Mouse (Mus musculus) forebrain, embryonic 13.5 days (tissue): Measurements from ENCODE around the gene Acnat1. TPM values are rescaled to one million over a fixed set of nuclear protein-coding genes. Genes with fewer than 3 reads are reported as not detected.
"Not testable (repeated sequence)": the region's sequence is repeated elsewhere in the genome, so short reads cannot be mapped to it uniquely, and the experiment has no call there.

ENCODE experiments used
- ATAC-seq: fragments of 200-750 bp; cut with Nextera tagmentation; 2 replicates; pipeline ENCODE4 v1.8.0; 2017
- H3K27ac ChIP-seq: fragments of 300-500 bp; sonication (generic); 2 replicates; pipeline ENCODE4 v1.5.1; 2015; ENCODE audit warnings: inconsistent platforms, mild to moderate bottlenecking, moderate library complexity
- H3K27me3 ChIP-seq: fragments of 300-500 bp; sonication (generic); 2 replicates; pipeline ENCODE4 v1.6.1; 2015; ENCODE audit warnings: mild to moderate bottlenecking, inconsistent platforms
- H3K36me3 ChIP-seq: fragments of 300-500 bp; sonication (generic); 2 replicates; pipeline ENCODE4 v1.6.1; 2015; ENCODE audit warnings: mild to moderate bottlenecking, inconsistent platforms; ENCODE audit not compliant: poor library complexity, severe bottlenecking
- H3K4me1 ChIP-seq: fragments of 300-500 bp; sonication (generic); 2 replicates; pipeline ENCODE4 v1.6.1; 2015; ENCODE audit warnings: inconsistent platforms
- H3K4me2 ChIP-seq: fragments of 300-500 bp; sonication (generic); 2 replicates; pipeline ENCODE4 v1.6.1; 2015; ENCODE audit warnings: inconsistent platforms, mild to moderate bottlenecking, moderate library complexity
- H3K4me3 ChIP-seq: fragments of 300-500 bp; sonication (generic); 2 replicates; pipeline ENCODE4 v1.5.1; 2015; ENCODE audit warnings: mild to moderate bottlenecking, inconsistent platforms
- H3K9ac ChIP-seq: fragments of 300-500 bp; sonication (generic); 2 replicates; pipeline ENCODE4 v1.6.1; 2015; ENCODE audit warnings: mild to moderate bottlenecking, inconsistent platforms
- H3K9me3 ChIP-seq: fragments of 300-500 bp; sonication (generic); replicated peaks from 2 replicates; pipeline ENCODE4 v1.6.1; 2016; ENCODE audit warnings: inconsistent platforms
- WGBS: fragments of 180-500 bp; shearing (Covaris S2); methylation state at CpG from one replicate; pipeline ENCODE4 v1.1.7; 2015; 5-methylcytosine and 5-hydroxymethylcytosine counted together
- polyA plus RNA-seq: library from polyadenylated mRNA; unstranded; fragments of >200 nt; fragmentation: Nextera tagmentation; extraction: Ambion mirVana; gene quantifications from 2 replicates; pipeline ENCODE4 v1.2.1, GENCODE M21; 2015

Acnat1 gene
- not detected in 2 replicates for polyA plus RNA-seq

- no peaks in the 10 kb centered on the region for H3K27me3 ChIP-seq
- no peak within 1 kb of the TSS for H3K9ac ChIP-seq
- no peak within 1 kb of the TSS for H3K4me2 ChIP-seq
- no peaks in the 10 kb centered on the region for H3K9me3 ChIP-seq
- 34% methylated on average over 3 of the region's 3 CpGs for WGBS
- no peak within 1 kb of the TSS for H3K4me3 ChIP-seq
- ATAC-seq, result no peak
- H3K27ac ChIP-seq, result no peak within 1 kb of the TSS
- 0 out of 2 replicates have a peak, but pooled peaks cover 5% of the 10 kb centered on the region for H3K4me1 ChIP-seq
- H3K36me3 ChIP-seq, result no peaks in the 10 kb centered on the region
These were observed at the start of gene Acnat1 for GRCm38 (mm10) chr4:49473435-49474100. Acnat1 (minus strand) TSS chr4:49473912.

- Histone ChIP-seq H3K4me1 (peaks cover 32% of the 10 kb centered on the region), H3K36me3 (peaks cover 20% of the 10 kb centered on the region), H3K27me3 (no peaks in the 10 kb centered on the region), H3K4me3 (peak overlapping the region; percentile 74; the same call in 1 of the 2 replicates), H3K9me3 (no peaks in the 10 kb centered on the region), H3K4me2 (peak overlapping the region; percentile 75), H3K9ac (0 out of 2 replicates have a peak overlapping the region, but pooled peaks have one; percentile 76), H3K27ac (no peak overlapping the region)
- no peak for ATAC-seq
- 65% methylated on average over 9 of the region's 9 CpGs for WGBS
These were observed 48.9 kb upstream of the Acnat1 start for GRCm38 (mm10) chr4:49522576-49522975.

DNA sequence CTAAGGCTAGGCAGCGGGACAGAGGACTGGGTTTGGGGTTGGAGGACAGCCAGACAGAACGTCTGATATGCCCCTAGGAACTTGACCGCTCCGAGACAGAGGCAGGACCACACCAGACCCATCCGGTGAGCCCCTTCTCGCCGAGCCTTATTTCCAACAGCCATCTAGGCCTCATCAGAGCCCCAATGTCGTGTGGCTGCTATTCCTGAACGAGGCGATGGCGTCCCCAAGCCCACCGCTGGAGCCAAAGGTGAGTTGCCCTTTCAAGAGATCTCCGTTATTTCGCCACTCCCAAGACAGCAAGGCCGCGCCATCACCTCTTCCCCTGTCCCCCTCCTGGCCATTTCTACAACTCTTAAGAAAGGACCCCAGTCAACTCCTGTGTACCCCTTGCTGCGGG is 47.6 kb upstream of the Acnat1 start:
- Histone ChIP-seq H3K4me1 (peaks cover 37% of the 10 kb centered on the region), H3K4me2 (peak overlapping the region; percentile 75), H3K9me3 (no peaks in the 10 kb centered on the region), H3K27me3 (no peaks in the 10 kb centered on the region), H3K4me3 (peak overlapping the region; percentile 74), H3K36me3 (peaks cover 24% of the 10 kb centered on the region), H3K27ac (no peak overlapping the region), H3K9ac (peak overlapping the region; percentile 76)
- WGBS, result under 1% methylated on average over 17 of the region's 17 CpGs
- ATAC-seq, result no peak; the same call in 1 of the 2 replicates

GRCm38 (mm10) chr4:49520572-49521340 is 47.0 kb upstream of the Acnat1 start, which contains the start of the genes Mrpl50 and Zfp189:
Mrpl50 (minus strand) TSS chr4:49521093.
Zfp189 (plus strand) TSS chr4:49521176.
- Histone ChIP-seq H3K27ac (peak within 1 kb of the TSS; percentile 6; the same call in 1 of the 2 replicates), H3K4me1 (peaks cover 37% of the 10 kb centered on the region), H3K36me3 (peaks cover 24% of the 10 kb centered on the region), H3K4me3 (peak within 1 kb of the TSS; percentile 74), H3K9ac (peak within 1 kb of the TSS; percentile 76), H3K27me3 (no peaks in the 10 kb centered on the region), H3K9me3 (no peaks in the 10 kb centered on the region), H3K4me2 (peak within 1 kb of the TSS; percentile 75)
- ATAC-seq, result peak; percentile 99
- under 1% methylated on average over 41 of the region's 41 CpGs for WGBS

DNA sequence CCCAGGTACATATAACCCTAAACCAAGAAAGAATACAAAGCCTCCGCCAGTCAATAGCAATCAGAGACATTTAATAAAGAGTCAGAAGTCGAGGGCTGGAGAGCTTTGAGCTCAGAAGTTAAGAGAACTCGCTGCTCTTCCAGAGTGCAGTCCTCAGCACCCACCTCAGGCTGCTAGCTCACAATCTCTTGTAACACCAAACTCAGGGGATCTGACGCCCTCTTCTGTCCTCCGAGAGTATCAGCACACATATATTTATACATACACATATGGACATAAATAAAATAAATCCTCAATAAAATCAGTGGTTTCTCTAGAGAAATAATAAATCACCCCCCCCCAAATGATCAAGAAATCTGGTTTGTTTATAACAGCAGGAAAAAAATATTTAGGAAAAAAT is 45.8 kb upstream of the Acnat1 start:
- no peak overlapping the region for H3K4me3 ChIP-seq
- no peaks in the 10 kb centered on the region for H3K9me3 ChIP-seq
- 75% methylated on average over 5 of the region's 5 CpGs for WGBS

GRCm38 (mm10) chr4:49514441-49514840 is 40.7 kb upstream of the Acnat1 start:
- H3K4me2 ChIP-seq, result no peak overlapping the region
- H3K27ac ChIP-seq, result no peak overlapping the region
- H3K4me1 ChIP-seq, result peaks cover 15% of the 10 kb centered on the region
- H3K9ac ChIP-seq, result no peak overlapping the region
- no peak for ATAC-seq
- H3K9me3 ChIP-seq, result no peaks in the 10 kb centered on the region
- no peaks in the 10 kb centered on the region for H3K27me3 ChIP-seq
- WGBS, result 96% methylated on average over 6 of the region's 6 CpGs
- peaks cover 32% of the 10 kb centered on the region for H3K36me3 ChIP-seq
- H3K4me3 ChIP-seq, result no peak overlapping the region

More for the DNA sequence above, 45.8 kb upstream of the Acnat1 start:
- no peak for ATAC-seq
- H3K9ac ChIP-seq, result no peak overlapping the region
- H3K27me3 ChIP-seq, result no peaks in the 10 kb centered on the region
- H3K4me2 ChIP-seq, result peak overlapping the region; percentile 47
- H3K36me3 ChIP-seq, result peaks cover 22% of the 10 kb centered on the region
- no peak overlapping the region for H3K27ac ChIP-seq
- H3K4me1 ChIP-seq, result peaks cover 37% of the 10 kb centered on the region

DNA sequence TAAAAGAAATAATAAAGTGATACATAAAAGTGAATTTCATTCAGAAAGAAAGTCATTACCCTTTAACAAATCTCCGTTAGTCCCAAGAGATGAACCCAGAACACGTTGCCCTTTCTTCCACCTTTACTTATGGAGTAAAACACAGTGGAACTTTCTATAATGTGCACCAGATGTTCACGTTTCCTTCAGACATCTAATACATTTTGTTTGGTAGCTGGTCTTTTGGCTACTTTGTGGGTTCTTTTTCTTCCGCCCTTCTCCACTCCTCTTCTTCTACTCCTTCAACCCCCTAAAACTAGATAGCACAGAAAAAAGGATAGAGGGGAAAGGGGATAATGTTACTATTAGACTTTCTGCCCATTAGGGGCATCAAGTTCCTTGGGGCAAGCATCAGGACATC is 38.9 kb upstream of the Acnat1 start:
- no peaks in the 10 kb centered on the region for H3K27me3 ChIP-seq
- WGBS, result 90% methylated on average over 4 of the region's 4 CpGs
- peaks cover 32% of the 10 kb centered on the region for H3K36me3 ChIP-seq
- no peak for ATAC-seq
- H3K9ac ChIP-seq, result no peak overlapping the region
- no peaks in the 10 kb centered on the region for H3K9me3 ChIP-seq
- no peak overlapping the region for H3K4me3 ChIP-seq
- H3K4me1 ChIP-seq, result peaks cover 6% of the 10 kb centered on the region; the same call in 1 of the 2 replicates
- no peak overlapping the region for H3K4me2 ChIP-seq
- H3K27ac ChIP-seq, result no peak overlapping the region

DNA sequence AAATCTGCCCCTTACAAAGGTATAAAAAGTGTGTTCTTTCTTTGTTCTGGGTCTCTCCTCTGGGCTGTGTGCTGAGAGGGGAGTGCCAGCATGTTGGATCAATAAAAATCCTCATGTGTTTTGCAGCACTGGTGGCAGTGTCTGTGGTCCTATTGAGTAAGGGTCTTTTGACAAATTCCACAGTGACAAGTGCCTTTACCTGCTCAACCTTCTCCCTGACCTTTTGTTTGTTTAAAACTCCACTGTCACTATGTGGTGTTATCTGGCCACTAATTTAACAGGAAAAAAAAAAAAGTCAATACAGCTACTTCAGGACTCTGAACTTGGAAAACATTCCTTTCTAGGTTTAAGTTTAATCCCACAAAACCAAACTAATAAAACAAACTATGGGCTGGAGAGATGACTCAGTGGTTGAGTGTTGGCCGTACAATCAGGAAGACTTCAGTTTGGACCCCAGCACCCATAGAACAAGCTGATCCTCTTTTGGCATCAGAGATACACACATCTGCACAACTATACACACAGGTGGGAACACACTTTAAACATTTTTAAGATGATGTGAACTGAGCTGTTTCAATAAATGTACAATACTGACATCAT is 36.6 kb upstream of the Acnat1 start:
- not testable (repeated sequence) for H3K4me3 ChIP-seq, H3K4me2 ChIP-seq, H3K27ac ChIP-seq, H3K4me1 ChIP-seq, H3K27me3 ChIP-seq, ATAC-seq, H3K9me3 ChIP-seq, H3K9ac ChIP-seq
- 90% methylated on average over 1 of the region's 1 CpGs for WGBS
- peaks cover 26% of the 10 kb centered on the region for H3K36me3 ChIP-seq

DNA sequence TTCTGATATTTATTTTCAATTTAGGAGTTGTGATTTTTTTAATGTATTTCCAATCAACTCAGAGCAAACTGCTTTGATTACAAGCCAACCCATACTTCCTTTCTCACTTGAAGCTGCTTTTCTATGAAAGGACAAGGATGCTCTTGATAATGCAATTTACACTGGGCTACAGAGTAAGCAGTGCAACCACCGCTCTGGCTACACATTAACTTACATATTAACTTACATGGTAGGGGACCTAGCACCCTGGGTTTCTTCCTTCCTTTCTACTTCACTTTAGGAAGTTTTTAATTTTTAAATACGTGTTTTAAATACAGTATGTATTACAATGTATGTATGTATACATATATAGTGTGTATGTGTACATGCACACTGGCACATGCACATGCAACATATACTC is 35.5 kb upstream of the Acnat1 start:
- Histone ChIP-seq H3K4me3 (no peak overlapping the region), H3K36me3 (peaks cover 22% of the 10 kb centered on the region), H3K27me3 (no peaks in the 10 kb centered on the region), H3K27ac (no peak overlapping the region), H3K4me1 (no peaks in the 10 kb centered on the region), H3K4me2 (no peak overlapping the region), H3K9me3 (no peaks in the 10 kb centered on the region), H3K9ac (no peak overlapping the region)
- no peak for ATAC-seq
- 94% methylated on average over 2 of the region's 2 CpGs for WGBS

DNA sequence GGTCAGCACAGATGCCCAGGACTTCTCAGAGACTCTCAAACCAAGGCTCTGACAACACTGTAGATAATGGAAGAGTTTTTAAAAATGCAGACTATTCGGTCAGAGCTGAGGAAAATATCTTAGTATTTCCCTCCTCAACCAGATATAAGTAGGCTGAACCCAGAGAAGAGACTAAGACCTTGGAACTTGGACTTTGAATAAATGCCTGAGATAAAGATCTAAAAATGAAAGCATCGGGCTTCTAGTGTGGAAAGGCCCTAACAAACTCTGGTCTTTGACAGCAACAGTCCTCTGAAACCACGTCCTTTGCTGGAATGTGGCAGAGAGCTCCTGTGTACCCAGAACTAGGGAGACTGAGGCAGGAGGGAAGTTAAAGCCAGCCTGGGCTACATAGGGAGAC is 32.7 kb upstream of the Acnat1 start, which contains the start of gene Baat:
Gene Baat, minus strand, starts transcription at position 172 of the 400 bp plus-strand sequence.
- no peak within 1 kb of the TSS for H3K4me3 ChIP-seq
- no peak within 1 kb of the TSS for H3K9ac ChIP-seq
- no peak for ATAC-seq
- H3K4me1 ChIP-seq, result no peaks in the 10 kb centered on the region
- H3K36me3 ChIP-seq, result no peaks in the 10 kb centered on the region
- H3K4me2 ChIP-seq, result no peak within 1 kb of the TSS
- WGBS, result 81% methylated on average over 3 of the region's 3 CpGs
- no peaks in the 10 kb centered on the region for H3K27me3 ChIP-seq
- no peak within 1 kb of the TSS for H3K27ac ChIP-seq
- H3K9me3 ChIP-seq, result no peaks in the 10 kb centered on the region

GRCm38 (mm10) chr4:49503563-49503962 is 29.9 kb upstream of the Acnat1 start:
- 96% methylated on average over 1 of the region's 1 CpGs for WGBS
- no peaks in the 10 kb centered on the region for H3K4me1 ChIP-seq

More at GRCm38 (mm10) chr4:49503563-49503962, 29.9 kb upstream of the Acnat1 start:
- no peak overlapping the region for H3K9ac ChIP-seq
- H3K36me3 ChIP-seq, result no peaks in the 10 kb centered on the region
- ATAC-seq, result no peak
- H3K4me3 ChIP-seq, result no peak overlapping the region
- H3K4me2 ChIP-seq, result no peak overlapping the region
- no peaks in the 10 kb centered on the region for H3K9me3 ChIP-seq
- H3K27ac ChIP-seq, result no peak overlapping the region
- no peaks in the 10 kb centered on the region for H3K27me3 ChIP-seq
